Mouse (Mus musculus) midbrain, embryonic 13.5 days (tissue): ENCODE results near the gene Ptpn4. TPM values are rescaled to one million over a fixed set of nuclear protein-coding genes. Genes with fewer than 3 reads are reported as not detected.

Experiments
- ATAC-seq: fragments of 200-750 bp; cut with Nextera tagmentation; 2 replicates; pipeline ENCODE4 v1.8.0; 2017; ENCODE audit warnings: mild to moderate bottlenecking, moderate TSS enrichment, moderate library complexity
- H3K27ac ChIP-seq: fragments of 300-500 bp; sonication (generic); 2 replicates; pipeline ENCODE4 v1.5.1; 2015; ENCODE audit warnings: inconsistent platforms, mild to moderate bottlenecking, moderate library complexity
- H3K27me3 ChIP-seq: fragments of 300-500 bp; sonication (generic); 2 replicates; pipeline ENCODE4 v1.6.1; 2015; ENCODE audit warnings: mild to moderate bottlenecking, inconsistent platforms
- H3K36me3 ChIP-seq: fragments of 300-500 bp; sonication (generic); 2 replicates; pipeline ENCODE4 v1.6.1; 2015; ENCODE audit warnings: mild to moderate bottlenecking, inconsistent platforms
- H3K4me1 ChIP-seq: fragments of 300-500 bp; sonication (generic); replicated peaks from 2 replicates; pipeline ENCODE4 v1.6.1; 2015; ENCODE audit warnings: inconsistent platforms
- H3K4me2 ChIP-seq: fragments of 300-500 bp; sonication (generic); replicated peaks from 2 replicates; pipeline ENCODE4 v1.6.1; 2015; ENCODE audit warnings: moderate library complexity, mild to moderate bottlenecking, inconsistent platforms
- H3K4me3 ChIP-seq: fragments of 300-500 bp; sonication (generic); replicated peaks from 2 replicates; pipeline ENCODE4 v1.5.1; 2015; ENCODE audit warnings: mild to moderate bottlenecking, inconsistent platforms
- H3K9ac ChIP-seq: fragments of 300-500 bp; sonication (generic); replicated peaks from 2 replicates; pipeline ENCODE4 v1.6.1; 2015; ENCODE audit warnings: mild to moderate bottlenecking, inconsistent platforms
- H3K9me3 ChIP-seq: fragments of 300-500 bp; sonication (generic); 2 replicates; pipeline ENCODE4 v1.6.1; 2016; ENCODE audit warnings: mild to moderate bottlenecking, inconsistent platforms
- WGBS: fragments of 180-500 bp; shearing (Covaris S2); methylation state at CpG from one replicate; pipeline ENCODE4 v1.1.7; 2015; 5-methylcytosine and 5-hydroxymethylcytosine counted together
- polyA plus RNA-seq: library from polyadenylated mRNA; unstranded; fragments of >200 nt; fragmentation: Nextera tagmentation; extraction: Ambion mirVana; gene quantifications from 2 replicates; pipeline ENCODE4 v1.2.1, GENCODE M21; 2015

Gene Ptpn4
- polyA plus RNA-seq, 1 experiment from 2014 or later = 11.8 TPM

- no peak for ATAC-seq
- H3K4me1 ChIP-seq = no peaks in the 10 kb centered on the region
- WGBS = 100% methylated on average over 1 of the region's 1 CpGs
- no peaks in the 10 kb centered on the region for H3K27me3 ChIP-seq
- H3K4me2 ChIP-seq = no peak overlapping the region
- no peak overlapping the region for H3K9ac ChIP-seq
- H3K4me3 ChIP-seq = no peak overlapping the region
- no peaks in the 10 kb centered on the region for H3K9me3 ChIP-seq
- H3K27ac ChIP-seq = no peak overlapping the region
- H3K36me3 ChIP-seq = peaks cover 3% of the 10 kb centered on the region; the same call in 1 of the 2 replicates
Observed at GRCm38 (mm10) chr1:119794342-119794741, 43.1 kb downstream of the Ptpn4 start.

GRCm38 (mm10) chr1:119790616-119791015 is 46.8 kb downstream of the Ptpn4 start:
- Histone ChIP-seq H3K9me3 (no peaks in the 10 kb centered on the region), H3K36me3 (peaks cover 3% of the 10 kb centered on the region; the same call in 1 of the 2 replicates), H3K4me1 (no peaks in the 10 kb centered on the region), H3K4me3 (no peak overlapping the region), H3K9ac (no peak overlapping the region), H3K4me2 (no peak overlapping the region), H3K27me3 (no peaks in the 10 kb centered on the region), H3K27ac (no peak overlapping the region)
- WGBS = 85% methylated on average over 1 of the region's 1 CpGs
- ATAC-seq = no peak

GRCm38 (mm10) chr1:119775915-119776314 is 61.5 kb downstream of the Ptpn4 start:
- 92% methylated on average over 2 of the region's 2 CpGs for WGBS
- Histone ChIP-seq H3K9me3 (no peaks in the 10 kb centered on the region), H3K4me3 (no peak overlapping the region), H3K4me1 (no peaks in the 10 kb centered on the region), H3K27ac (no peak overlapping the region), H3K36me3 (0 out of 2 replicates have a peak, but pooled peaks cover 3% of the 10 kb centered on the region), H3K4me2 (no peak overlapping the region), H3K27me3 (no peaks in the 10 kb centered on the region), H3K9ac (no peak overlapping the region)
- no peak for ATAC-seq

- no peaks in the 10 kb centered on the region for H3K4me1 ChIP-seq
- no peak for ATAC-seq
- no peak overlapping the region for H3K27ac ChIP-seq
- peaks cover 10% of the 10 kb centered on the region for H3K9me3 ChIP-seq
- no peak overlapping the region for H3K9ac ChIP-seq
- no peaks in the 10 kb centered on the region for H3K27me3 ChIP-seq
- H3K36me3 ChIP-seq = peaks cover 28% of the 10 kb centered on the region
- H3K4me3 ChIP-seq = no peak overlapping the region
- no peak overlapping the region for H3K4me2 ChIP-seq
Observed at GRCm38 (mm10) chr1:119735692-119736091, 101.7 kb downstream of the Ptpn4 start.

- Histone ChIP-seq H3K4me2 (no peak overlapping the region), H3K27me3 (no peaks in the 10 kb centered on the region), H3K9me3 (peaks cover 2% of the 10 kb centered on the region), H3K4me3 (no peak overlapping the region), H3K27ac (no peak overlapping the region), H3K4me1 (no peaks in the 10 kb centered on the region), H3K9ac (no peak overlapping the region), H3K36me3 (peaks cover 19% of the 10 kb centered on the region)
- ATAC-seq = no peak
- WGBS = 91% methylated on average over 1 of the region's 1 CpGs
Observed at GRCm38 (mm10) chr1:119734801-119735200, 102.6 kb downstream of the Ptpn4 start.

GRCm38 (mm10) chr1:119731166-119731565 is 106.2 kb downstream of the Ptpn4 start:
- no peak overlapping the region for H3K4me2 ChIP-seq
- no peaks in the 10 kb centered on the region for H3K27me3 ChIP-seq
- 96% methylated on average over 2 of the region's 2 CpGs for WGBS
- H3K27ac ChIP-seq = no peak overlapping the region
- no peaks in the 10 kb centered on the region for H3K9me3 ChIP-seq
- H3K36me3 ChIP-seq = 0 out of 2 replicates have a peak, but pooled peaks cover 8% of the 10 kb centered on the region
- no peaks in the 10 kb centered on the region for H3K4me1 ChIP-seq
- H3K9ac ChIP-seq = no peak overlapping the region
- ATAC-seq = no peak
- H3K4me3 ChIP-seq = no peak overlapping the region

- 87% methylated on average over 2 of the region's 2 CpGs for WGBS
Observed at GRCm38 (mm10) chr1:119713017-119713416, 124.4 kb downstream of the Ptpn4 start.

GRCm38 (mm10) chr1:119706471-119707217 is 130.8 kb downstream of the Ptpn4 start:
- WGBS = 94% methylated on average over 4 of the region's 4 CpGs
- ATAC-seq = no peak
- Histone ChIP-seq H3K4me2 (no peak overlapping the region), H3K27ac (no peak overlapping the region), H3K27me3 (no peaks in the 10 kb centered on the region), H3K4me1 (no peaks in the 10 kb centered on the region), H3K36me3 (peaks cover 15% of the 10 kb centered on the region), H3K4me3 (no peak overlapping the region), H3K9ac (no peak overlapping the region), H3K9me3 (no peaks in the 10 kb centered on the region)

More at GRCm38 (mm10) chr1:119713017-119713416, 124.4 kb downstream of the Ptpn4 start:
- Histone ChIP-seq H3K4me3 (no peak overlapping the region), H3K36me3 (peaks cover 2% of the 10 kb centered on the region; the same call in 1 of the 2 replicates), H3K27me3 (no peaks in the 10 kb centered on the region), H3K27ac (no peak overlapping the region), H3K4me2 (no peak overlapping the region), H3K9ac (no peak overlapping the region), H3K9me3 (no peaks in the 10 kb centered on the region), H3K4me1 (no peaks in the 10 kb centered on the region)
- no peak for ATAC-seq

- H3K36me3 ChIP-seq = peaks cover 37% of the 10 kb centered on the region
- 95% methylated on average over 1 of the region's 1 CpGs for WGBS
- no peaks in the 10 kb centered on the region for H3K4me1 ChIP-seq
- no peaks in the 10 kb centered on the region for H3K9me3 ChIP-seq
- H3K4me3 ChIP-seq = no peak overlapping the region
- no peaks in the 10 kb centered on the region for H3K27me3 ChIP-seq
- no peak overlapping the region for H3K9ac ChIP-seq
- ATAC-seq = no peak
- no peak overlapping the region for H3K4me2 ChIP-seq
- H3K27ac ChIP-seq = no peak overlapping the region
Observed at GRCm38 (mm10) chr1:119696860-119697259, 140.6 kb downstream of the Ptpn4 start.

- H3K27ac ChIP-seq = no peak overlapping the region
- H3K9ac ChIP-seq = no peak overlapping the region
- no peak overlapping the region for H3K4me3 ChIP-seq
- no peak for ATAC-seq
- 99% methylated on average over 3 of the region's 3 CpGs for WGBS
- H3K4me1 ChIP-seq = peaks cover 4% of the 10 kb centered on the region; the same call in 1 of the 2 replicates
- no peaks in the 10 kb centered on the region for H3K9me3 ChIP-seq
- no peak overlapping the region for H3K4me2 ChIP-seq
- H3K27me3 ChIP-seq = no peaks in the 10 kb centered on the region
- H3K36me3 ChIP-seq = peaks cover 20% of the 10 kb centered on the region
Observed at GRCm38 (mm10) chr1:119685773-119686558, 151.4 kb downstream of the Ptpn4 start.

GRCm38 (mm10) chr1:119681663-119682213 is 155.7 kb downstream of the Ptpn4 start:
- Histone ChIP-seq H3K27ac (no peak overlapping the region), H3K9ac (no peak overlapping the region), H3K4me2 (no peak overlapping the region), H3K36me3 (peaks cover 28% of the 10 kb centered on the region), H3K27me3 (no peaks in the 10 kb centered on the region), H3K4me1 (peaks cover 4% of the 10 kb centered on the region; the same call in 1 of the 2 replicates), H3K4me3 (no peak overlapping the region), H3K9me3 (no peaks in the 10 kb centered on the region)
- no peak for ATAC-seq
- WGBS = 63% methylated on average over 2 of the region's 2 CpGs

GRCm38 (mm10) chr1:119674984-119675383 is 162.4 kb downstream of the Ptpn4 start:
- Histone ChIP-seq H3K9me3 (no peaks in the 10 kb centered on the region), H3K36me3 (peaks cover 30% of the 10 kb centered on the region), H3K4me1 (no peaks in the 10 kb centered on the region), H3K4me3 (no peak overlapping the region), H3K9ac (no peak overlapping the region), H3K27ac (no peak overlapping the region), H3K27me3 (no peaks in the 10 kb centered on the region), H3K4me2 (no peak overlapping the region)
- 74% methylated on average over 1 of the region's 1 CpGs for WGBS
- ATAC-seq = peak; percentile 85
